Mouse (Mus musculus): ENCODE measurements around the gene Olfr608.
"Not testable (repeated sequence)": the region's sequence is repeated elsewhere in the genome, so short reads cannot be mapped to it uniquely, and the experiment has no call there.

Olfr608 gene

DNA sequence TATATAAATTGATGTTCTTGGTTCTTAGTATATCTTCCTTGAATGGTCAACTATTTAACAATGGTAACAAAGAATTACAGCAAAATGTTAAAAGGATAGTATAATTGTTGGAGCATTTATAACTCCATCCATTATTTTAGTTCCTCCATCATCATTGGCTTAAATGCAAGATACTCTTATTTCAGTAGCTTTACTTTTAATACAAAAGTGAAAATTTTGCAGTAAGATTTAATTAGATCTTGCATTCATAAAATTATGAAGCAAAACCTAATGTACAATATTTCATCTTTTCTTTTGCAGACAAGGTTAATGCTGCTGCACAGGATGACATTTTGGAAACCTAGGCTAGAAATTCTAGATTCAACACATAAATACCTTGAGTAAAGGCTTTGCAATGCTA, at the start of gene Olfr608:
Olfr608 (plus strand) TSS at position 301 of the 400 bp plus-strand sequence.
- no peak for DNase-seq

DNA sequence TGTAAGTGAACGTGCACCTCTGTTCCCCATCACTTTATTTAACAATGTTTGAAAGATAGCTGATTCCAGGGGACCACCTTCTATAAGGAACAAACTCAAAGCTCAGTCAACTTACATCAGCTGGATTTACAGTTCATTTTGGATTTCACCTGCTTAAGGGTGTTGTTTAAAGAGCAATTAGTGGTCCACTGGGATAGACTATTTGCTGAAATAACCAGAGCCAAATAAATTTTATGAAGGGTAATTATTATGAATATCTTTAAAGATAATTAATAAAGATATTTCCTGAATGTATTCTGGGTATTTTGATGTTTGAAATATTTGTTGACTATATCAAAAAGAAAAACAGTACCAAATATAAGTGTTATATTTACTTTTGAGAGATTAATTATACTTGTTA, 24.3 kb upstream of the Olfr608 start, which contains the start of gene Olfr605:
Olfr605 (minus strand) TSS at position 101 of the 400 bp plus-strand sequence.
- DNase-seq: no peak

DNA sequence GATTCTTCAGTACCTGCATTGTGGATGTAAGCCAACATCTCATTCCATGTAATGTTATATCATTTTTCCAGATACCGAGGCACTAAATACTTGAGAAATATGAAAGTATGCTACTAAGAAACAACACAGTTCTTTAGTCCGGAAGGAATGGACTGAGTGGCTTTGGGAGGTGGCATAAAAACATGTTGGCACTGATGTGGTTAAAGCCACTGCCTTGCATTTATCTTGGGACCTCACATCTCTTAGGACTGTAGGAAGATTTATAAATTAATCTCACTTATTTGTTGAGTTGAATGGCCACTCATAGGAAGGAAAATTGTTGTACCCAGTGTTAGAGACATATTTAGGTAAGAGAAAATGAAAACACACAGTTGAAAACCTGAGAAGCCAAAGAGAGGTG, 20.9 kb upstream of the Olfr608 start, which contains the start of gene Olfr606:
Olfr606 (plus strand) TSS at position 301 of the 400 bp plus-strand sequence.
- DNase-seq: no peak

DNA sequence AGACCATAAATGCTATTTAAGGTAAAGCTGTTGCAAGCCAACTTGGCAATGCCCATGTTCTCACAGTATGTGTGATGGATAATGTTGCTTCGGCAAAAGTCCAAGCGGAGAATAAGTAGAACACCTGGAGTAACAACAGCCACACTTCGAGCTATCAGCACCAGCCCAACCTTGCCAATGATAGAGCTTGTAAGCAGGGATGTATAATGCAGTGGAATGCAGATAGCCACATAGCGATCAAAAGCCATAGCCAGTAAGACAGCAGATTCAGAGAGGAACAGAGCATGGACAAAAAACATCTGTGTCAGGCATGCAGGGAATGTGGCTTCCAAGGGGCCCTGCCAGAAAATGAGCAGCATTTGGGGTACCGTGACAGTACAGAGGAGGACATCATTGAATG, 9.1 kb upstream of the Olfr608 start:
- DNase-seq: no peak

DNA sequence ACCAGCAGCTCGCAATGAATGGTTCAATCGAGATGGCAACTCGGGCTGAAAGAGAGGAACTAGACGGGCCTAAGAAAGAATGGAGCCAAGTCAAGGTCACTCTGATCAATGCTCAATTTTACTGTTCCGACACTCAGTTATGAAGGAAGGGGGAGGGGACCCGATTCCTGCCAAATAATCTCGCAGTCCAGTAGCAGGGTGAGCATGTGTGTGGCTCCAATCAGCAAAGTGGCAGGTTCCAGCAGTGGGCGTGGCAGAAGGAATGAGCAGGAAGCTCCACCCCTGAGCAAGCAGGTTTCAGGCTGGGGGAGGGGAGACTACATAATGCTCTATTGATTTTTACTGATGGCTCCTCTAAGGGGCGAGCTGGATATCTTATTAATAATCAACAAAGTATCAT, 7.4 kb downstream of the Olfr608 start:
- not testable (repeated sequence) for DNase-seq

DNA sequence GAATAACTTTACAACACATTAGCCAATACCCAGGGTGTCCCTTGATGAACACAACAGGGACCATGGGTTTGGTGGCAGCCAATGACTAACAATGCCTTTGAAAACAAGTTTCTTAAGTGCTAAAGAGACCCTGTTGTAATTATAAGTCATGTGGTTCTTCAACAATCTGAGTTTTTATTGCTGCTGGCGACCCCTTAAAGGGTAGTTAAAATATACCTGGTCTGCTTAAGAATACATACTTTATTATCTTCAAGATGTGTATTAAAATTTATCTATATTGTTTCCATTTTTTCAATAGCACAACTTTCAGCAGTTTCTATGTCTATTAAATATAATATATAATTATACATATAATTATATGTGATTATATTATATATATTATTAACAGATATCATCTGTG, 28.3 kb downstream of the Olfr608 start, which contains the start of gene Olfr609:
Olfr609 (minus strand) TSS at position 101 of the 400 bp plus-strand sequence.
- DNase-seq: no peak

DNA sequence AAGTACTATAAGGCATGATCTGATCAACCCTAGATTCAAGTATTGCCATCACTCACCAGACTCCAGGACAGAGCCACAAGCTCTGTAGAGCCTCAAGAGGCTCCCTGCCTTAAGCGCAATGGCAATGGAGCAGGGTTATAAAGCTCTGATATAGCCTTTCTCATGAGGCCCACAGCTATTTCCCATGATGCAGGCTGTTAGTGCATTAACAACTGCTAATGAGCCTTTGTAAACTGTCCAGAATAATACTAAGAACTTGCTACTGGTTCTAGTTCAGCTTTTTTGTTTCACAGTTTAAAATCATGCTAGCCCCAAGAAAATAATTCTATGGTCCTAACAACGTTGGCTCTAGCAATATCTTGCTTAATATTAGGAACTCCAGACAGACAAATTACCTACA, 42.3 kb downstream of the Olfr608 start, which contains the start of gene Olfr610:
Olfr610 (minus strand) TSS at position 101 of the 400 bp plus-strand sequence.
- DNase-seq: no peak

DNA sequence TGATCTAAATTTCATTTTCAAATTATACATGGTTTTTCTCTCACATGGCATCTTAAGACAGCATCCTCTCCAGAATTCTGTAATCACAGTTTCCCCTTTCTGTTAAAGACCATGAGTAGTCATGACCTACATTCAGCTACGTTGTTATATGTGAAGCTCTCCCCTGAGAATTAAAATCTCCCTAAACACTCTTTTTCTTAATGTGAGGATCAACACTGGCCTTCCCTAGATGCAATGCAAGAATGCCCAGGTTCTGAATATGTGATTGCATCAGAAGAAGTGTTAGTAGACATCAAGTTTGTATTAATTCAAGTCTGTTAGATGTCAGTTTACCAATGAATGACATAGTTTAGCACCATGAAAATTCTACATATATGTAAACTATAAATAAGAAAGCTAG, 51.1 kb downstream of the Olfr608 start, which contains the start of gene Olfr611:
Olfr611 (minus strand) TSS at position 101 of the 400 bp plus-strand sequence.
- not testable (repeated sequence) for DNase-seq

Data from cerebellum, adult 9-11 months (tissue).